ENCODE assay signal across 19 mouse cellular contexts in the genomic region with DNA sequence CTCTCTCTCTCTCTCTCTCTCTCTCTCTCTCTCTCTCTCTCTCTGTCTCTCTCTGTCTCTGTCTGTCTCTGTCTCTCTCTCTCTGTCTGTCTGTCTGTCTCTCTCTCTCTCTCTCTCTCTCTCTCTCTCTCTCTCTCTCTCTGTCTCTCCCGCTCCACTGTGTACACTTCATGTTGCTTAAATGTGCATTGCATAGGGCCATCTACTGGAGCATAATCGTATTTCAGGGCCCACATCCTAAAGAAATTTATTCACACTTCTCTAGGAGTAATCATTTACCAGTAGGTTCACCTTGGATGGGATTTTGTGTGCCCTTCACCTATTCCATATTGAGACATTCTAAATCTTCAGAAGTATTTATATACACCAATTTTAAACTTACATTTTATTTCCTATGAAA. TPM values are rescaled to one million over a fixed set of nuclear protein-coding genes. Genes with fewer than 3 reads are reported as not detected.
"Had no signal": no experiment of that assay in that cellular context is flagged by ENCODE, and none has a peak within 500 bp of the region (broad histone marks: within the 10 kb centered on the region; RNA-seq: fewer than 3 reads in every experiment).

No protein-coding gene starts in this region.

RNA-seq across cellular contexts. Expression of a gene that starts 6.4 kb away (rescaled TPM):
- total RNA-seq: megakaryocyte, adult 5-6 weeks; megakaryocyte-erythroid progenitor cell, adult 5-6 weeks; monocyte, adult 5-6 weeks; neutrophil, adult 5-6 weeks had no signal
- polyA plus RNA-seq: liver, embryonic 16.5 days; lung, embryonic 14.5 days; lung, embryonic 16.5 days; midbrain, embryonic 10.5 days; midbrain, embryonic 12.5 days; midbrain, embryonic 14.5 days; midbrain, embryonic 16.5 days; neural tube, embryonic 12.5 days; neural tube, embryonic 14.5 days; spleen, adult 2 months; stomach, embryonic 15.5 days; stomach, postnatal 0 days; testis, adult 2 months; thymus, adult 2 months; urinary bladder, adult 2 months had no signal

RNA-seq across cellular contexts. Expression of a gene that starts 10.1 kb away (rescaled TPM):
- total RNA-seq: megakaryocyte, adult 5-6 weeks; megakaryocyte-erythroid progenitor cell, adult 5-6 weeks; monocyte, adult 5-6 weeks; neutrophil, adult 5-6 weeks had no signal
- polyA plus RNA-seq: liver, embryonic 16.5 days; lung, embryonic 14.5 days; lung, embryonic 16.5 days; midbrain, embryonic 10.5 days; midbrain, embryonic 12.5 days; midbrain, embryonic 14.5 days; midbrain, embryonic 16.5 days; neural tube, embryonic 12.5 days; neural tube, embryonic 14.5 days; spleen, adult 2 months; stomach, embryonic 15.5 days; stomach, postnatal 0 days; testis, adult 2 months; thymus, adult 2 months; urinary bladder, adult 2 months had no signal

RNA-seq across cellular contexts. Expression of a gene that starts 29.3 kb away (rescaled TPM):
- total RNA-seq: megakaryocyte, adult 5-6 weeks; megakaryocyte-erythroid progenitor cell, adult 5-6 weeks; monocyte, adult 5-6 weeks; neutrophil, adult 5-6 weeks had no signal
- polyA plus RNA-seq: liver, embryonic 16.5 days; lung, embryonic 14.5 days; lung, embryonic 16.5 days; midbrain, embryonic 10.5 days; midbrain, embryonic 12.5 days; midbrain, embryonic 14.5 days; midbrain, embryonic 16.5 days; neural tube, embryonic 12.5 days; neural tube, embryonic 14.5 days; spleen, adult 2 months; stomach, embryonic 15.5 days; stomach, postnatal 0 days; testis, adult 2 months; thymus, adult 2 months; urinary bladder, adult 2 months had no signal

RNA-seq across cellular contexts. Expression of a gene that starts 38.5 kb away (rescaled TPM):
- total RNA-seq: megakaryocyte, adult 5-6 weeks; megakaryocyte-erythroid progenitor cell, adult 5-6 weeks; monocyte, adult 5-6 weeks had no signal
- polyA plus RNA-seq: liver, embryonic 16.5 days; lung, embryonic 14.5 days; lung, embryonic 16.5 days; midbrain, embryonic 10.5 days; midbrain, embryonic 12.5 days; midbrain, embryonic 14.5 days; midbrain, embryonic 16.5 days; neural tube, embryonic 12.5 days; neural tube, embryonic 14.5 days; spleen, adult 2 months; stomach, embryonic 15.5 days; stomach, postnatal 0 days; testis, adult 2 months; thymus, adult 2 months; urinary bladder, adult 2 months had no signal

RNA-seq across cellular contexts. Expression of a gene that starts 44.6 kb away (rescaled TPM):
- total RNA-seq: megakaryocyte, adult 5-6 weeks; megakaryocyte-erythroid progenitor cell, adult 5-6 weeks; monocyte, adult 5-6 weeks; neutrophil, adult 5-6 weeks had no signal
- polyA plus RNA-seq: liver, embryonic 16.5 days; lung, embryonic 14.5 days; lung, embryonic 16.5 days; midbrain, embryonic 10.5 days; midbrain, embryonic 12.5 days; midbrain, embryonic 14.5 days; midbrain, embryonic 16.5 days; neural tube, embryonic 12.5 days; neural tube, embryonic 14.5 days; spleen, adult 2 months; stomach, embryonic 15.5 days; stomach, postnatal 0 days; testis, adult 2 months; thymus, adult 2 months; urinary bladder, adult 2 months had no signal
